Mouse (Mus musculus): Measurements from ENCODE around the gene Slc7a11. TPM values are rescaled to one million over a fixed set of nuclear protein-coding genes. Genes with fewer than 3 reads are reported as not detected.

Gene Slc7a11
- total and polyA plus RNA-seq, 3 experiments = 0.03 to 0.98 (median 0.38) TPM

DNA sequence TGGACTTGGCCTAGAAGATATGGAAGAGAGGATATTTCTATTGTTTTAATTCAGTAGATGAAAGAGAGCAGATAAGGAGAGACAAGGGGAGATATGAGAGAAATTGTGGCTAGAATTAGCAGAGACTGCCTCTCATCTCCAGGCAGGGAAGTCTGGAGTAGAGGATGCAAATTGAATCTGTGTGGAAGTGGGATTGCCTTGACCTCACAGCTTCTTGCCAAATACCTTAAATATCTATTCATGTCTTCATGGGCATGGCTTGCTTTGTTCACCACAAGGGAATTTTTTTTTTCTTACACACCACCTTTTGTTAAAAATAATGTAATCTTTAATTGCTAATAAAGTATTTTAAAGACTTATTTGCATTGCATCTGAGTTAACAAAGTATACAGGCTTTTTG, 441.3 kb downstream of the Slc7a11 start:
- Histone ChIP-seq H3K4me1 (ENCODE audit: insufficient read depth, low read depth, low read length) (no peaks in the 10 kb centered on the region), H3K9me3 (replicated peaks) (no peaks in the 10 kb centered on the region), H3K27me3 (ENCODE audit: insufficient read depth, low read length) (no peaks in the 10 kb centered on the region), H3K36me3 (replicated peaks) (no peaks in the 10 kb centered on the region), H3K4me3 (ENCODE audit: low read depth, low read length) (no peak overlapping the region)
- ATAC-seq (ENCODE audit: extremely low read depth, insufficient number of reproducible peaks, low FRiP score, poor library complexity, severe bottlenecking) = no peak
- TF ChIP-seq CTCF (IDR thresholded peaks at IDR 0.05; ENCODE audit: low read depth, low read length) (no peak), GATA2 (IDR thresholded peaks at IDR 0.05; ENCODE audit: borderline replicate concordance, low read depth, low read length) (no peak), GATA1 (IDR thresholded peaks at IDR 0.05; ENCODE audit: borderline replicate concordance, low read length) (no peak), POLR2AphosphoS5 (IDR thresholded peaks at IDR 0.05; ENCODE audit: insufficient replicate concordance, low read depth, low read length) (no peak), TAL1 (conservative IDR thresholded peaks at IDR 0.05; ENCODE audit: low read depth, low read length) (no peak)
- DNase-seq (ENCODE audit: low spot score) = no peak

GRCm38 (mm10) chr3:50001635-50002034, 441.8 kb downstream of the Slc7a11 start:
- ATAC-seq (ENCODE audit: extremely low read depth, insufficient number of reproducible peaks, low FRiP score, poor library complexity, severe bottlenecking) (no peak), DNase-seq (ENCODE audit: low spot score) (no peak)
- Histone ChIP-seq H3K27me3 (ENCODE audit: insufficient read depth, low read length) (no peaks in the 10 kb centered on the region), H3K36me3 (replicated peaks) (no peaks in the 10 kb centered on the region), H3K4me1 (ENCODE audit: insufficient read depth, low read depth, low read length) (no peaks in the 10 kb centered on the region), H3K9me3 (replicated peaks) (no peaks in the 10 kb centered on the region), H3K4me3 (ENCODE audit: low read depth, low read length) (no peak overlapping the region)
- TF ChIP-seq CTCF (IDR thresholded peaks at IDR 0.05; ENCODE audit: low read depth, low read length) = no peak
- no peak for TF ChIP-seq GATA2 (IDR thresholded peaks at IDR 0.05; ENCODE audit: borderline replicate concordance, low read depth, low read length)
- no peak for TF ChIP-seq GATA1 (IDR thresholded peaks at IDR 0.05; ENCODE audit: borderline replicate concordance, low read length)
- TF ChIP-seq POLR2AphosphoS5 (IDR thresholded peaks at IDR 0.05; ENCODE audit: insufficient replicate concordance, low read depth, low read length) = no peak
- TF ChIP-seq TAL1 (conservative IDR thresholded peaks at IDR 0.05; ENCODE audit: low read depth, low read length) = no peak

- H3K9me3 ChIP-seq (replicated peaks) = no peaks in the 10 kb centered on the region
- no peak for TF ChIP-seq TAL1 (conservative IDR thresholded peaks at IDR 0.05; ENCODE audit: low read depth, low read length)
- no peak for TF ChIP-seq GATA2 (IDR thresholded peaks at IDR 0.05; ENCODE audit: borderline replicate concordance, low read depth, low read length)
- TF ChIP-seq CTCF (IDR thresholded peaks at IDR 0.05; ENCODE audit: low read depth, low read length) = no peak
- no peak for TF ChIP-seq POLR2AphosphoS5 (IDR thresholded peaks at IDR 0.05; ENCODE audit: insufficient replicate concordance, low read depth, low read length)
- TF ChIP-seq GATA1 (IDR thresholded peaks at IDR 0.05; ENCODE audit: borderline replicate concordance, low read length) = no peak
- ATAC-seq (ENCODE audit: extremely low read depth, insufficient number of reproducible peaks, low FRiP score, poor library complexity, severe bottlenecking) (no peak), DNase-seq (ENCODE audit: low spot score) (no peak)
- no peaks in the 10 kb centered on the region for H3K4me1 ChIP-seq (ENCODE audit: insufficient read depth, low read depth, low read length)
- no peak overlapping the region for H3K4me3 ChIP-seq (ENCODE audit: low read depth, low read length)
- H3K36me3 ChIP-seq (replicated peaks) = no peaks in the 10 kb centered on the region
- H3K27me3 ChIP-seq (ENCODE audit: insufficient read depth, low read length) = no peaks in the 10 kb centered on the region
Measured at GRCm38 (mm10) chr3:49992891-49993290, 450.5 kb downstream of the Slc7a11 start.

DNA sequence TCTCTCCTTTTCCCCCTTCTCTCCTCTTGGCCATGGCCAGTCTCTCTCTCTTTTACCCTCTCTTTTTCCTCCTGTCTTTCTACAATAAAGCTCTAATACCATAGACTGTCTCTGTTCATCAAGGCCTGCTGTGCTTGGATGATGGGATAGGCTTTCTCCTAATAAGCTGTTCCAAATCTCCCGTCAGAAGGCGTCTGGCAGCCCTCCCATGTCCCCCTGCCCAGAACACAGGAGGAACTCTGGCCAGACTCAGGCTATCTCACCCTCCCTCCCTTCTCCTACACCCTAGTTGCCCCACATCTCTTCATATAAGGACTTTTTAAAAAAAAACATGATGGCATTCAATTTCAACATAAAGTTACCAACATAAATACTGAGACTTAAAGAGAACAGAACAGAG, 456.2 kb downstream of the Slc7a11 start:
- DNase-seq (ENCODE audit: low spot score) = no peak

DNA sequence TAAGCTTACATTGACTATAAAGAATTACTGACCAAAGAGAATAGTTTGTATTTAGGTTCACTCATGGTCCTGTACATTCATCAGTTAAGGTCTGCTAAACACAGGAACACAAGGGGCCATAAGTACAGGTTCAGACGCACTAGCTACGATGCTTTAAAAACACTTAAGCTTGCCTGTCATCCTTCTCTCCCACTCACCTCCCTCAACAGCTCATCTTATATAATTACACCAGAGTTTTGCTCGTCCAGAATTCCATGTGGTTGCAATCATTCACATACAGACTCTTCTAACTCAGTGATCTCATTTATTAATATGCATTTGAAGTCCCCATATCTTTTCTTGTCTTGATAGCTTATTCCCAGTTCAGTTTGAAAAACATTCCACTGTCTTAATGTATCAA, 458.6 kb downstream of the Slc7a11 start:
- Histone ChIP-seq H3K4me1 (ENCODE audit: insufficient read depth, low read depth, low read length) (no peaks in the 10 kb centered on the region), H3K9me3 (replicated peaks) (no peaks in the 10 kb centered on the region), H3K4me3 (ENCODE audit: low read depth, low read length) (no peak overlapping the region), H3K36me3 (replicated peaks) (no peaks in the 10 kb centered on the region), H3K27me3 (ENCODE audit: insufficient read depth, low read length) (no peaks in the 10 kb centered on the region)
- no peak for TF ChIP-seq GATA2 (IDR thresholded peaks at IDR 0.05; ENCODE audit: borderline replicate concordance, low read depth, low read length)
- TF ChIP-seq TAL1 (conservative IDR thresholded peaks at IDR 0.05; ENCODE audit: low read depth, low read length) = no peak
- DNase-seq (ENCODE audit: low spot score) = no peak
- no peak for ATAC-seq (ENCODE audit: extremely low read depth, insufficient number of reproducible peaks, low FRiP score, poor library complexity, severe bottlenecking)

More for the DNA sequence above, 456.2 kb downstream of the Slc7a11 start:
- no peak for ATAC-seq (ENCODE audit: extremely low read depth, insufficient number of reproducible peaks, low FRiP score, poor library complexity, severe bottlenecking)
- TF ChIP-seq POLR2AphosphoS5 (IDR thresholded peaks at IDR 0.05; ENCODE audit: insufficient replicate concordance, low read depth, low read length) = no peak
- no peaks in the 10 kb centered on the region for H3K9me3 ChIP-seq (replicated peaks)
- H3K4me1 ChIP-seq (ENCODE audit: insufficient read depth, low read depth, low read length) = no peaks in the 10 kb centered on the region
- no peaks in the 10 kb centered on the region for H3K36me3 ChIP-seq (replicated peaks)
- no peaks in the 10 kb centered on the region for H3K27me3 ChIP-seq (ENCODE audit: insufficient read depth, low read length)
- H3K4me3 ChIP-seq (ENCODE audit: low read depth, low read length) = no peak overlapping the region

DNA sequence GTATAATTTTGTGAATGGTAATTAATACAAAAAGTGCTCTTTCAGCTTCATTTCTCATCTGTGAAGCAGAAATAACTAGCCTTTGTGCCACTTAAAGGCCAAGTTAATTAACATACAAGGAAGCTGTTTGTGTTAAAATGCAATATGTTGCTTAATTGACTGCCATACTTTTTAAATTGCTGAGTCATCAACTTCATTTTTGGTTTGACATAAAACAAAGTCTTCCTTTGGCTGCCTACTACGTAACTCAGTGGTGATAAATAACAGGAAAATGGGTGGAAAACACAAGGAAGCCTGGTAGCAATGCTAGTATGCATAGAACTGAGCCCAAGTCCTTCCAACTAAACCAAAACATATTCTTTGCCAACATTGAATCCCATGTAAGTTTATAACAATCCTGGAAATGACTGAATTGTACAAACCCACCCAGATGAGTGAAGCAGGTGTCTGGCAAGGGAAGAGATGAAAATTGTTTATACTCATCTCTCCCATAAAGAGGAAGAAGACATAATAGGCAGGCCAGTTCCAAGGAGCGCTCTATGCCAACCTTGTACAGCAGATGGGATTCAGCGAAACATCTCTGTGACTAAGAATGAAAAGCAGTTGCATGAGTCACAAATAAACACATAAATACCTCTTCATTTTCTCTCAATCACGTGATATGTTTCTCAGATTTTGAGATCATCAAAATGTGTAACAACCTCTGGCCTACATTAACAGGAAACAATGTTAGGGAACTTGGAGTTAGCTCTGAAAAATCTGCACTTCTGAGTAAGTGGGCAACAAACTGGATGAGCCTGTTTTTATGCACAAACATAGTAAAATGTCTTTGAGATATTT, 459.8 kb downstream of the Slc7a11 start:
- Histone ChIP-seq H3K27me3 (ENCODE audit: insufficient read depth, low read length) (no peaks in the 10 kb centered on the region), H3K9me3 (replicated peaks) (no peaks in the 10 kb centered on the region), H3K4me3 (ENCODE audit: low read depth, low read length) (no peak overlapping the region), H3K36me3 (replicated peaks) (no peaks in the 10 kb centered on the region), H3K4me1 (ENCODE audit: insufficient read depth, low read depth, low read length) (no peaks in the 10 kb centered on the region)
- no peak for ATAC-seq (ENCODE audit: extremely low read depth, insufficient number of reproducible peaks, low FRiP score, poor library complexity, severe bottlenecking)
- no peak for DNase-seq (ENCODE audit: low spot score)
- TF ChIP-seq CTCF (IDR thresholded peaks at IDR 0.05; ENCODE audit: low read depth, low read length) (no peak), TAL1 (conservative IDR thresholded peaks at IDR 0.05; ENCODE audit: low read depth, low read length) (no peak)

- peaks cover 4% of the 10 kb centered on the region; the same call in 1 of the 2 replicates for H3K9me3 ChIP-seq (replicated peaks)
- no peak overlapping the region for H3K4me3 ChIP-seq (ENCODE audit: low read depth, low read length)
- H3K36me3 ChIP-seq (replicated peaks) = no peaks in the 10 kb centered on the region
- ATAC-seq (ENCODE audit: extremely low read depth, insufficient number of reproducible peaks, low FRiP score, poor library complexity, severe bottlenecking) (no peak), DNase-seq (ENCODE audit: low spot score) (no peak)
- no peaks in the 10 kb centered on the region for H3K27me3 ChIP-seq (ENCODE audit: insufficient read depth, low read length)
- no peak for TF ChIP-seq GATA1 (IDR thresholded peaks at IDR 0.05; ENCODE audit: borderline replicate concordance, low read length)
- TF ChIP-seq GATA2 (IDR thresholded peaks at IDR 0.05; ENCODE audit: borderline replicate concordance, low read depth, low read length) = no peak
- no peak for TF ChIP-seq CTCF (IDR thresholded peaks at IDR 0.05; ENCODE audit: low read depth, low read length)
- no peak for TF ChIP-seq POLR2AphosphoS5 (IDR thresholded peaks at IDR 0.05; ENCODE audit: insufficient replicate concordance, low read depth, low read length)
- TF ChIP-seq TAL1 (conservative IDR thresholded peaks at IDR 0.05; ENCODE audit: low read depth, low read length) = no peak
- H3K4me1 ChIP-seq (ENCODE audit: insufficient read depth, low read depth, low read length) = no peaks in the 10 kb centered on the region
Measured at GRCm38 (mm10) chr3:49973994-49974393, 469.4 kb downstream of the Slc7a11 start.
